Mouse (Mus musculus): ENCODE data around the gene Macf1. TPM values are rescaled to one million over a fixed set of nuclear protein-coding genes. Genes with fewer than 3 reads are reported as not detected.

Macf1 gene
- polyA plus RNA-seq, 2 experiments = 79.8 to 103 TPM

DNA sequence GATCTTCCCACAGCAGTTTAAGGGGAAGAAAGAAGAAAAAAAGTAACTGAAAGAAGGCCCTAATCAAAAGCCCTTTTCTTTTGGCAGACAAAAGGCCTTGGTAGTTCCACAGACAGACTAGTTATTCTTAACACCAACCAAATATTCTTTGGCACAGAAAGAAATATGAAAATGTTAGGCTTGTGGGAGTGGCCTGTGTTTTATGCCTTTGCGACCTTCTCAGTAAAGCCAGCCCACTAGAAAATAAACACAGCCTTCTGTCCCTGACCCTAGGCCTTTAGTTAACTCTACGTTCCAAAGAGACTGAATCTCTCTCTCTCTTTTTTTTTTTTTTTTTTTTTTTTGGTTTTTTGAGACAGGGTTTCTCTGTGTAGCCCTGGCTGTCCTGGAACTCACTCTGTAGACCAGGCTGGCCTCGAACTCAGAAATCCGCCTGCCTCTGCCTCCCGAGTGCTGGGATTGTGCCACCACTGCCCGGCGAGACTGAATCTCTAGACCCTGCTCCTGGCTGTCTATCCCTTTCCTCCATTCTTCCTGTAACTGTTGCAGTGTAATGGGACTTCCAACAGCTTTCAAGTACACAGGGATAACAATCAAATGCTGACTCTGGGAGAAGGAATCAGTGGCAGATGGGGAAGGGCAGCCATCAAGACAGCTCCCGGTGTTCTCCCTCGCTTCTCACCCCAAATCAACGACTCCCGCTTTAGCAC, 85.5 kb downstream of the Macf1 start:
- TF ChIP-seq POLR2A (IDR thresholded peaks at IDR 0.05; ENCODE audit: borderline replicate concordance, extremely low read depth, insufficient read depth, insufficient read length) = no peak
- H3K27ac ChIP-seq (replicated peaks; ENCODE audit: low read depth, low read length) = no peak overlapping the region
- peaks cover 15% of the 10 kb centered on the region for H3K4me1 ChIP-seq (ENCODE audit: control insufficient read depth, insufficient read depth, low read length)
- no peaks in the 10 kb centered on the region for H3K36me3 ChIP-seq (ENCODE audit: control insufficient read depth, insufficient read depth, low read length)
- 77% methylated on average over 11 of the region's 11 CpGs for WGBS
- no peak overlapping the region for H3K4me3 ChIP-seq (replicated peaks; ENCODE audit: low read length)
- DNase-seq (ENCODE audit: low spot score) (no peak), ATAC-seq (ENCODE audit: low FRiP score, low read depth) (no peak)
- H3K27me3 ChIP-seq (ENCODE audit: control insufficient read depth, insufficient read depth, low read length) = no peaks in the 10 kb centered on the region
- H3K9ac ChIP-seq (ENCODE audit: low read depth, low read length, severe bottlenecking) = no peak overlapping the region
- H3K4me2 ChIP-seq (replicated peaks; ENCODE audit: low read depth, low read length, severe bottlenecking) = no peak overlapping the region
- no peaks in the 10 kb centered on the region for H3K9me3 ChIP-seq (ENCODE audit: control insufficient read depth, low read length)

- no peaks in the 10 kb centered on the region for H3K9me3 ChIP-seq (ENCODE audit: control insufficient read depth, low read length)
- no peak overlapping the region for H3K4me2 ChIP-seq (replicated peaks; ENCODE audit: low read depth, low read length, severe bottlenecking)
- DNase-seq (ENCODE audit: low spot score) (peak; percentile 52), ATAC-seq (ENCODE audit: low FRiP score, low read depth) (no peak)
- H3K4me1 ChIP-seq (ENCODE audit: control insufficient read depth, insufficient read depth, low read length) = peaks cover 36% of the 10 kb centered on the region
- no peak overlapping the region for H3K4me3 ChIP-seq (replicated peaks; ENCODE audit: low read length)
- no peak overlapping the region for H3K9ac ChIP-seq (ENCODE audit: low read depth, low read length, severe bottlenecking)
- TF ChIP-seq POLR2A (IDR thresholded peaks at IDR 0.05; ENCODE audit: borderline replicate concordance, extremely low read depth, insufficient read depth, insufficient read length) = no peak
- H3K36me3 ChIP-seq (ENCODE audit: control insufficient read depth, insufficient read depth, low read length) = no peaks in the 10 kb centered on the region
- peak overlapping the region; percentile 34 for H3K27ac ChIP-seq (replicated peaks; ENCODE audit: low read depth, low read length)
- H3K27me3 ChIP-seq (ENCODE audit: control insufficient read depth, insufficient read depth, low read length) = no peaks in the 10 kb centered on the region
- WGBS = 67% methylated on average over 5 of the region's 5 CpGs
Observed at GRCm38 (mm10) chr4:123594381-123594806, 89.8 kb downstream of the Macf1 start.

DNA sequence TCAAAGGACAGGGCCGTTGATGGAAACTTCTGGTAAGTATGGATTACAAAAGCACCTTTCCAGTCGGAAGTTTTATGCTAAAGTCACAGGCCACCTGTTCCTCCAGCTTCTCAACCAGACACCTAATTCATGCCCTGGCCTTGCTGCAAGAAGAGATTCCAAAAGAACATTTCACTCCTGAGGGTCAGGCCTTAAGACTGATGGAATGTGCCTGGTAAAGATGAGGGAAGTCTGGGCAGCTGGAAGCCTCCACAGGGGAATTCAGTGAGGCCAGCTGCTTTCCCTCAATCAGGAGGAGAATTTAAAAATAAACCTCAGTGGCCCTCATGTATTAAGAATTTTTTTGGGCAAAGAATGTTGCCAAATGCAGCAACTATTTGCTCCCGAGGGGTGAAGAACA, 90.5 kb downstream of the Macf1 start:
- ATAC-seq (ENCODE audit: low FRiP score, low read depth) = peak; percentile 78
- Histone ChIP-seq H3K4me1 (ENCODE audit: control insufficient read depth, insufficient read depth, low read length) (peaks cover 43% of the 10 kb centered on the region), H3K27me3 (ENCODE audit: control insufficient read depth, insufficient read depth, low read length) (no peaks in the 10 kb centered on the region), H3K9ac (ENCODE audit: low read depth, low read length, severe bottlenecking) (no peak overlapping the region), H3K27ac (replicated peaks; ENCODE audit: low read depth, low read length) (no peak overlapping the region), H3K4me2 (replicated peaks; ENCODE audit: low read depth, low read length, severe bottlenecking) (no peak overlapping the region), H3K4me3 (replicated peaks; ENCODE audit: low read length) (no peak overlapping the region), H3K9me3 (ENCODE audit: control insufficient read depth, low read length) (no peaks in the 10 kb centered on the region), H3K36me3 (ENCODE audit: control insufficient read depth, insufficient read depth, low read length) (no peaks in the 10 kb centered on the region)
- WGBS = 21% methylated on average over 3 of the region's 3 CpGs
- TF ChIP-seq POLR2A (IDR thresholded peaks at IDR 0.05; ENCODE audit: borderline replicate concordance, extremely low read depth, insufficient read depth, insufficient read length) = no peak
- DNase-seq (ENCODE audit: low spot score) = peak; percentile 73

GRCm38 (mm10) chr4:123592046-123592445, 92.1 kb downstream of the Macf1 start:
- Histone ChIP-seq H3K4me3 (replicated peaks; ENCODE audit: low read length) (no peak overlapping the region), H3K27ac (replicated peaks; ENCODE audit: low read depth, low read length) (no peak overlapping the region), H3K9me3 (ENCODE audit: control insufficient read depth, low read length) (no peaks in the 10 kb centered on the region), H3K9ac (ENCODE audit: low read depth, low read length, severe bottlenecking) (no peak overlapping the region), H3K36me3 (ENCODE audit: control insufficient read depth, insufficient read depth, low read length) (no peaks in the 10 kb centered on the region), H3K4me1 (ENCODE audit: control insufficient read depth, insufficient read depth, low read length) (peaks cover 45% of the 10 kb centered on the region), H3K4me2 (replicated peaks; ENCODE audit: low read depth, low read length, severe bottlenecking) (no peak overlapping the region), H3K27me3 (ENCODE audit: control insufficient read depth, insufficient read depth, low read length) (no peaks in the 10 kb centered on the region)
- DNase-seq (ENCODE audit: low spot score) (no peak), ATAC-seq (ENCODE audit: low FRiP score, low read depth) (no peak)
- no peak for TF ChIP-seq POLR2A (IDR thresholded peaks at IDR 0.05; ENCODE audit: borderline replicate concordance, extremely low read depth, insufficient read depth, insufficient read length)
- 44% methylated on average over 5 of the region's 5 CpGs for WGBS

GRCm38 (mm10) chr4:123591026-123591635, 93.0 kb downstream of the Macf1 start:
- Histone ChIP-seq H3K27ac (replicated peaks; ENCODE audit: low read depth, low read length) (no peak overlapping the region), H3K9me3 (ENCODE audit: control insufficient read depth, low read length) (no peaks in the 10 kb centered on the region), H3K27me3 (ENCODE audit: control insufficient read depth, insufficient read depth, low read length) (no peaks in the 10 kb centered on the region), H3K4me1 (ENCODE audit: control insufficient read depth, insufficient read depth, low read length) (peaks cover 45% of the 10 kb centered on the region), H3K9ac (ENCODE audit: low read depth, low read length, severe bottlenecking) (no peak overlapping the region), H3K4me2 (replicated peaks; ENCODE audit: low read depth, low read length, severe bottlenecking) (no peak overlapping the region), H3K4me3 (replicated peaks; ENCODE audit: low read length) (no peak overlapping the region), H3K36me3 (ENCODE audit: control insufficient read depth, insufficient read depth, low read length) (no peaks in the 10 kb centered on the region)
- 49% methylated on average over 4 of the region's 4 CpGs for WGBS
- no peak for TF ChIP-seq POLR2A (IDR thresholded peaks at IDR 0.05; ENCODE audit: borderline replicate concordance, extremely low read depth, insufficient read depth, insufficient read length)
- DNase-seq (ENCODE audit: low spot score) (no peak), ATAC-seq (ENCODE audit: low FRiP score, low read depth) (no peak)

Data from limb, embryonic 14.5 days (tissue).